Mouse (Mus musculus) hindbrain, embryonic 12.5 days (tissue): Measurements from ENCODE around the gene Shroom4. TPM values are rescaled to one million over a fixed set of nuclear protein-coding genes. Genes with fewer than 3 reads are reported as not detected.

ENCODE experiments used
- ATAC-seq: fragments of 200-750 bp; cut with Nextera tagmentation; 2 replicates; pipeline ENCODE4 v1.8.0; 2017; ENCODE audit warnings: moderate TSS enrichment; ENCODE audit not compliant: low FRiP score
- H3K27ac ChIP-seq: fragments of 300-500 bp; sonication (generic); 2 replicates; pipeline ENCODE4 v1.5.1; 2016; ENCODE audit warnings: mild to moderate bottlenecking
- H3K27me3 ChIP-seq: fragments of 300-500 bp; sonication (generic); 2 replicates; pipeline ENCODE4 v1.6.1; 2016; ENCODE audit warnings: mild to moderate bottlenecking
- H3K36me3 ChIP-seq: fragments of 300-500 bp; sonication (generic); 2 replicates; pipeline ENCODE4 v1.6.1; 2016; ENCODE audit warnings: mild to moderate bottlenecking
- H3K4me1 ChIP-seq: fragments of 300-500 bp; sonication (generic); 2 replicates; pipeline ENCODE4 v1.6.1; 2016
- H3K4me2 ChIP-seq: fragments of 300-500 bp; sonication (generic); replicated peaks from 2 replicates; pipeline ENCODE4 v1.6.1; 2016; ENCODE audit warnings: mild to moderate bottlenecking
- H3K4me3 ChIP-seq: fragments of 300-500 bp; sonication (generic); 2 replicates; pipeline ENCODE4 v1.5.1; 2016; ENCODE audit warnings: mild to moderate bottlenecking
- H3K9ac ChIP-seq: fragments of 300-500 bp; sonication (generic); 2 replicates; pipeline ENCODE4 v1.6.1; 2016; ENCODE audit warnings: mild to moderate bottlenecking, moderate library complexity
- H3K9me3 ChIP-seq: fragments of 300-500 bp; sonication (generic); replicated peaks from 2 replicates; pipeline ENCODE4 v1.6.1; 2016; ENCODE audit warnings: mild to moderate bottlenecking
- WGBS: fragments of 180-500 bp; shearing (Covaris S2); methylation state at CpG from one replicate; pipeline ENCODE4 v1.1.7; 2016; 5-methylcytosine and 5-hydroxymethylcytosine counted together
- polyA plus RNA-seq: library from polyadenylated mRNA; unstranded; fragments of >200 nt; fragmentation: Nextera tagmentation; extraction: Ambion mirVana; gene quantifications from 2 replicates; pipeline ENCODE4 v1.2.1, GENCODE M21; 2016

The Shroom4 gene
- polyA plus RNA-seq, 1 experiment from 2014 or later: 5.0 TPM

DNA sequence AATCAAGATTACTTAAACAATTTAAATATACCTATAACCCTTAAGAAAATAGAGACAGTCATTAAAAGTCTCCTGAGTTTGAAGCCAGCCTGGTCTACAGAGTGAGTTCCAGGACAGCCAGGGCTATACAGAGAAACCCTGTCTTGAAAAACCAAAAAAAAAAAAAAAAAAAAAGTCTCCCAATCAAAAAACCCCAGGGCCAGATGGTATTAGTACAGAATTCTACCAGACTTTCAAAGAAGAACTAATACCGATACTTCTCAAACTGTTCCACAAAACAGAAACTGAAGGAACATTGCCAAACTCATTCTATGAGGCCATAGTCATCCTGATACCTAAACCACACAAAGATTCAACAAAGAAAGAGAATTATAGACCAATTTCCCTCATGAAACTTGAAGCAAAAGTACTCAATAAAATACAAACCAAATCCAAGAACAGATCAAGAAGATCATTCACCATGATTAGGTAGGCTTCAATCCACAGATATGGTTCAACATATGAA lies 259.2 kb downstream of the Shroom4 start:
- Histone ChIP-seq H3K9me3 (no peaks in the 10 kb centered on the region), H3K4me2 (no peak overlapping the region), H3K4me3 (no peak overlapping the region), H3K27ac (no peak overlapping the region), H3K4me1 (no peaks in the 10 kb centered on the region), H3K36me3 (no peaks in the 10 kb centered on the region), H3K27me3 (no peaks in the 10 kb centered on the region), H3K9ac (no peak overlapping the region)
- 85% methylated on average over 1 of the region's 1 CpGs for WGBS
- ATAC-seq: no peak

Other genes starting within 250 kb of the Shroom4 start
- gene Nudt10, start 226.8 kb upstream of the Shroom4 start, polyA plus RNA-seq: 36.4 and 38.7 TPM in 2 replicates
- gene Bmp15, start 79.1 kb upstream of the Shroom4 start, polyA plus RNA-seq: 0.15 and 0.17 TPM in 2 replicates